Comparison of ENCODE assay signal across 16 mouse cellular contexts in genomic region chr10:117888822-117889221, GRCm38 (mm10). TPM values are rescaled to one million over a fixed set of nuclear protein-coding genes. Genes with fewer than 3 reads are reported as not detected.
DNase-seq lines count a peak whose midpoint lies in the region; ATAC-seq and TF ChIP-seq lines count a peak whose summit lies in the region.
"Had no signal": no experiment of that assay in that cellular context is flagged by ENCODE, and none has a peak within 500 bp of the region (broad histone marks: within the 10 kb centered on the region; RNA-seq: fewer than 3 reads in every experiment).

No protein-coding gene starts in this region.

- H3K9ac ChIP-seq in midbrain, postnatal 0 days (replicated peaks; ENCODE audit: low read length, poor library complexity, severe bottlenecking) = no peak overlapping the region
- no peak overlapping the region for H3K9ac ChIP-seq in midbrain, embryonic 14.5 days (replicated peaks; ENCODE audit: low read length)
- H3K9ac ChIP-seq in neural tube, embryonic 15.5 days (replicated peaks) = peak overlapping the region; percentile 17; the same call in 1 of the 2 replicates
- H3K9ac ChIP-seq: embryonic facial prominence, embryonic 15.5 days; midbrain, embryonic 15.5 days had no signal

- H3K27me3 ChIP-seq in midbrain, postnatal 0 days (ENCODE audit: insufficient read depth, low read length) = no peaks in the 10 kb centered on the region
- H3K27me3 ChIP-seq in midbrain, embryonic 14.5 days (ENCODE audit: control insufficient read depth, insufficient read depth, low read length) = no peaks in the 10 kb centered on the region
- no peaks in the 10 kb centered on the region for H3K27me3 ChIP-seq in neural tube, embryonic 15.5 days (replicated peaks)
- H3K27me3 ChIP-seq: embryonic facial prominence, embryonic 15.5 days; midbrain, embryonic 15.5 days had no signal

- H3K9me3 ChIP-seq in midbrain, postnatal 0 days (ENCODE audit: low read length) = no peaks in the 10 kb centered on the region
- H3K9me3 ChIP-seq in midbrain, embryonic 14.5 days (ENCODE audit: control insufficient read depth, low read length) = no peaks in the 10 kb centered on the region
- no peaks in the 10 kb centered on the region for H3K9me3 ChIP-seq in neural tube, embryonic 15.5 days (replicated peaks)
- H3K9me3 ChIP-seq: embryonic facial prominence, embryonic 15.5 days; G1E; midbrain, embryonic 15.5 days had no signal

- TF ChIP-seq CTCF in midbrain, postnatal 0 days (IDR thresholded peaks at IDR 0.05) = no peak

- 84% methylated on average over 15 of the region's 15 CpGs for WGBS in midbrain, postnatal 0 days
- 90% methylated on average over 15 of the region's 15 CpGs for WGBS in midbrain, embryonic 14.5 days
- 19% methylated on average over 15 of the region's 15 CpGs for WGBS in neural tube, embryonic 15.5 days

- DNase-seq in cerebellum, postnatal 14 days = peak; percentile 30 to 36
- DNase-seq in cerebellum, adult 18-20 months = no peak
- DNase-seq in midbrain, postnatal 0 days (ENCODE audit: low spot score) = peak; percentile 3
- DNase-seq in midbrain, embryonic 14.5 days = no peak
- peak; percentile 19 for DNase-seq in kidney, postnatal 10 days
- DNase-seq in right cerebral cortex, postnatal 10 days (ENCODE audit: low spot score in 2 of 2) = no peak
- no peak for DNase-seq in thymus, postnatal 4 days
- DNase-seq: cerebellum, adult 9-11 months; heart, adult 18-20 months; heart, postnatal 14 days; lung, postnatal 10 days had no signal

- ATAC-seq in midbrain, postnatal 0 days (ENCODE audit: low FRiP score) = no peak
- ATAC-seq in midbrain, embryonic 14.5 days (ENCODE audit: low FRiP score, low TSS enrichment) = no peak
- peak; percentile 50; the same call in 1 of the 2 replicates for ATAC-seq in neural tube, embryonic 15.5 days (ENCODE audit: low FRiP score)
- ATAC-seq: activated CD4-positive, CD25-positive, alpha-beta regulatory T cell, adult 4 months; midbrain, embryonic 15.5 days had no signal

- H3K4me2 ChIP-seq in midbrain, postnatal 0 days (ENCODE audit: low read depth, low read length, poor library complexity, severe bottlenecking) = no peak overlapping the region
- H3K4me2 ChIP-seq in midbrain, embryonic 14.5 days (ENCODE audit: low read length) = no peak overlapping the region
- peak overlapping the region; percentile 47 for H3K4me2 ChIP-seq in neural tube, embryonic 15.5 days
- H3K4me2 ChIP-seq: embryonic facial prominence, embryonic 15.5 days; midbrain, embryonic 15.5 days had no signal

- no peak overlapping the region for H3K4me3 ChIP-seq in midbrain, postnatal 0 days (ENCODE audit: low read depth, low read length)
- no peak overlapping the region for H3K4me3 ChIP-seq in midbrain, embryonic 14.5 days (replicated peaks; ENCODE audit: low read depth, low read length)
- no peak overlapping the region for H3K4me3 ChIP-seq in neural tube, embryonic 15.5 days (replicated peaks)
- H3K4me3 ChIP-seq: embryonic facial prominence, embryonic 15.5 days; midbrain, embryonic 15.5 days had no signal

- no peaks in the 10 kb centered on the region for H3K4me1 ChIP-seq in midbrain, postnatal 0 days (ENCODE audit: insufficient read depth, low read length)
- H3K4me1 ChIP-seq in midbrain, embryonic 14.5 days (ENCODE audit: control insufficient read depth, insufficient read depth, low read length) = no peaks in the 10 kb centered on the region
- peaks cover 11% of the 10 kb centered on the region for H3K4me1 ChIP-seq in neural tube, embryonic 15.5 days
- H3K4me1 ChIP-seq: embryonic facial prominence, embryonic 15.5 days; midbrain, embryonic 15.5 days had no signal

- no peaks in the 10 kb centered on the region for H3K36me3 ChIP-seq in midbrain, postnatal 0 days (ENCODE audit: insufficient read depth, low read length)
- H3K36me3 ChIP-seq in midbrain, embryonic 14.5 days (ENCODE audit: control insufficient read depth, insufficient read depth, low read length) = no peaks in the 10 kb centered on the region
- no peaks in the 10 kb centered on the region for H3K36me3 ChIP-seq in neural tube, embryonic 15.5 days
- H3K36me3 ChIP-seq: embryonic facial prominence, embryonic 15.5 days; G1E; midbrain, embryonic 15.5 days had no signal

- no peak overlapping the region for H3K27ac ChIP-seq in midbrain, postnatal 0 days (ENCODE audit: low read depth, low read length)
- no peak overlapping the region for H3K27ac ChIP-seq in midbrain, embryonic 14.5 days (replicated peaks; ENCODE audit: low read depth, low read length)
- peak overlapping the region; percentile 60 for H3K27ac ChIP-seq in neural tube, embryonic 15.5 days (replicated peaks)
- H3K27ac ChIP-seq: embryonic facial prominence, embryonic 15.5 days; midbrain, embryonic 15.5 days had no signal

RNA-seq across cellular contexts. Expression of gene Rap1b, which starts 43.0 kb away (rescaled TPM):
- 66.0 and 78.7 TPM in 2 replicates for total RNA-seq in midbrain, postnatal 0 days (2014; rRNA removed)
- 140 and 145 TPM in 2 replicates for polyA plus RNA-seq in midbrain, postnatal 0 days (2015; fragmentation: Nextera tagmentation; extraction: Ambion mirVana)
- polyA plus RNA-seq in midbrain, embryonic 14.5 days (2014; fragmentation: Nextera tagmentation; extraction: Ambion mirVana) = 156 and 185 TPM in 2 replicates
- 165 and 174 TPM in 2 replicates for polyA plus RNA-seq in neural tube, embryonic 15.5 days (2015; fragmentation: Nextera tagmentation; extraction: Ambion mirVana)

Comparison
In these comparisons a context has a peak if more than half of its experiments do, and no peak if none do; other contexts are left out.
1. DNase-seq: peak in cerebellum, postnatal 14 days (2 of 2), midbrain, postnatal 0 days (single experiment) and kidney, postnatal 10 days (single experiment); none in cerebellum, adult 18-20 months (0 of 2), midbrain, embryonic 14.5 days (single experiment), right cerebral cortex, postnatal 10 days (0 of 2) and thymus, postnatal 4 days (single experiment).